In genomic region chr15:99294813-99295374, GRCm38 (mm10) we compare ENCODE assay signal across 8 mouse cellular contexts. TPM values are rescaled to one million over a fixed set of nuclear protein-coding genes. Genes with fewer than 3 reads are reported as not detected.
DNase-seq lines count a peak whose midpoint lies in the region; ATAC-seq and TF ChIP-seq lines count a peak whose summit lies in the region.

Gene Prpf40b (plus strand): TSS chr15:99295087.

- H3K27me3 ChIP-seq in embryonic facial prominence, embryonic 13.5 days, result no peaks in the 10 kb centered on the region
- H3K27me3 ChIP-seq in heart, adult 2 months (ENCODE audit: control insufficient read depth, insufficient read depth, low read length), result no peaks in the 10 kb centered on the region
- no peaks in the 10 kb centered on the region for H3K27me3 ChIP-seq in limb, embryonic 13.5 days
- H3K27me3 ChIP-seq in midbrain, embryonic 16.5 days (ENCODE audit: control insufficient read depth, insufficient read depth, low read depth, low read length), result no peaks in the 10 kb centered on the region

- peak within 1 kb of the TSS; percentile 79 for H3K9ac ChIP-seq in embryonic facial prominence, embryonic 13.5 days
- peak within 1 kb of the TSS; percentile 82 for H3K9ac ChIP-seq in heart, adult 2 months (ENCODE audit: low read depth, low read length)
- H3K9ac ChIP-seq in limb, embryonic 13.5 days, result peak within 1 kb of the TSS; percentile 78
- peak within 1 kb of the TSS; percentile 85 for H3K9ac ChIP-seq in midbrain, embryonic 16.5 days (ENCODE audit: low read depth, low read length)

- TF ChIP-seq POLR2A in heart, adult 2 months (IDR thresholded peaks at IDR 0.05; ENCODE audit: insufficient read depth, low read depth, low read length), result peak; percentile 36

- peak within 1 kb of the TSS; percentile 76 for H3K4me2 ChIP-seq in embryonic facial prominence, embryonic 13.5 days
- H3K4me2 ChIP-seq in limb, embryonic 13.5 days (replicated peaks), result peak within 1 kb of the TSS; percentile 75
- peak within 1 kb of the TSS; percentile 81 for H3K4me2 ChIP-seq in midbrain, embryonic 16.5 days (ENCODE audit: low read length)

- no peaks in the 10 kb centered on the region for H3K79me2 ChIP-seq in heart, adult 2 months (replicated peaks; ENCODE audit: control insufficient read depth, insufficient read depth, low read length)

- intact Hi-C loops in heart, adult 2 months (cut with DNase I), result loop anchor here (2.0 kb wide), 1 partner anchor 42 kb away; no protein-coding TSS in a partner anchor

- ATAC-seq in embryonic facial prominence, embryonic 13.5 days (ENCODE audit: insufficient number of reproducible peaks, insufficient read depth, low FRiP score, low TSS enrichment, low read depth), result peak; percentile 92
- peak; percentile 94 for ATAC-seq in limb, embryonic 13.5 days (ENCODE audit: low FRiP score, low read depth)
- ATAC-seq in midbrain, embryonic 16.5 days, result peak; percentile 96

- peaks cover 20% of the 10 kb centered on the region for H3K4me1 ChIP-seq in embryonic facial prominence, embryonic 13.5 days
- H3K4me1 ChIP-seq in heart, adult 2 months (ENCODE audit: control insufficient read depth, insufficient read depth, low read length), result no peaks in the 10 kb centered on the region; the same call in none of the 2 replicates
- H3K4me1 ChIP-seq in limb, embryonic 13.5 days, result peaks cover 23% of the 10 kb centered on the region
- H3K4me1 ChIP-seq in midbrain, embryonic 16.5 days (ENCODE audit: control insufficient read depth, insufficient read depth, low read length), result peaks cover 20% of the 10 kb centered on the region

- DNase-seq in 3134 (ENCODE audit: extremely low read depth, insufficient read length, low spot score), result peak; percentile 84
- DNase-seq in adrenal gland, postnatal 36 days, result peak; percentile 96 to 97
- DNase-seq in heart, adult 2 months, result peak; percentile 96 to 97
- DNase-seq in kidney, adult 8-10 months, result peak; percentile 93 to 94
- DNase-seq in spleen, postnatal 10 days (ENCODE audit: low spot score in 2 of 2), result peak; percentile 67 to 85

- peaks cover 3% of the 10 kb centered on the region; the same call in 1 of the 2 replicates for H3K36me3 ChIP-seq in embryonic facial prominence, embryonic 13.5 days
- no peaks in the 10 kb centered on the region for H3K36me3 ChIP-seq in heart, adult 2 months (ENCODE audit: control insufficient read depth, insufficient read depth, low read length)
- peaks cover 3% of the 10 kb centered on the region for H3K36me3 ChIP-seq in limb, embryonic 13.5 days
- H3K36me3 ChIP-seq in midbrain, embryonic 16.5 days (ENCODE audit: control insufficient read depth, insufficient read depth, low read length), result no peaks in the 10 kb centered on the region

- H3K27ac ChIP-seq in embryonic facial prominence, embryonic 13.5 days, result peak within 1 kb of the TSS; percentile 85
- peak within 1 kb of the TSS; percentile 75 for H3K27ac ChIP-seq in heart, adult 2 months
- H3K27ac ChIP-seq in limb, embryonic 13.5 days, result peak within 1 kb of the TSS; percentile 88
- H3K27ac ChIP-seq in midbrain, embryonic 16.5 days (ENCODE audit: low read length), result peak within 1 kb of the TSS; percentile 94

- 0% methylated on average over 45 of the region's 64 CpGs for WGBS in embryonic facial prominence, embryonic 13.5 days
- 2% methylated on average over 54 of the region's 64 CpGs for WGBS in heart, adult 2 months
- 2% methylated on average over 56 of the region's 64 CpGs for WGBS in limb, embryonic 13.5 days
- WGBS in midbrain, embryonic 16.5 days, result under 1% methylated on average over 50 of the region's 64 CpGs

- no peaks in the 10 kb centered on the region for H3K9me3 ChIP-seq in embryonic facial prominence, embryonic 13.5 days
- no peaks in the 10 kb centered on the region for H3K9me3 ChIP-seq in limb, embryonic 13.5 days
- no peaks in the 10 kb centered on the region for H3K9me3 ChIP-seq in midbrain, embryonic 16.5 days (replicated peaks; ENCODE audit: control insufficient read depth, low read length, poor library complexity, severe bottlenecking)

- TF ChIP-seq CTCF in heart, adult 2 months (IDR thresholded peaks at IDR 0.05), result peak; percentile 61

- TF ChIP-seq EP300 in heart, adult 2 months (IDR thresholded peaks at IDR 0.05; ENCODE audit: insufficient read depth, low read depth, low read length), result no peak

- H3K4me3 ChIP-seq in embryonic facial prominence, embryonic 13.5 days, result peak within 1 kb of the TSS; percentile 67
- H3K4me3 ChIP-seq in heart, adult 2 months, result peak within 1 kb of the TSS; percentile 65
- peak within 1 kb of the TSS; percentile 67 for H3K4me3 ChIP-seq in limb, embryonic 13.5 days
- peak within 1 kb of the TSS; percentile 82 for H3K4me3 ChIP-seq in midbrain, embryonic 16.5 days (ENCODE audit: low read depth, low read length)

RNA-seq across cellular contexts. Expression of gene Prpf40b, which starts in this region (rescaled TPM):
- 10 to 100 TPM; 38.0 to 49.6 TPM for total RNA-seq in adrenal gland, postnatal 36 days (2021)
- polyA plus RNA-seq in embryonic facial prominence, embryonic 13.5 days (2015; fragmentation: Nextera tagmentation; extraction: Ambion mirVana), result 82.4 and 83.6 TPM in 2 replicates
- 10 to 100 TPM; 18.9 to 23.4 TPM for total RNA-seq in heart, adult 2 months (2021)
- polyA plus RNA-seq in heart, adult 2 months (2012; rRNA removed), result 39.5 and 39.7 TPM in 2 replicates
- 77.6 and 80.3 TPM in 2 replicates for polyA plus RNA-seq in limb, embryonic 13.5 days (2015; fragmentation: Nextera tagmentation; extraction: Ambion mirVana)
- 122 and 130 TPM in 2 replicates for polyA plus RNA-seq in midbrain, embryonic 16.5 days (2015; fragmentation: Nextera tagmentation; extraction: Ambion mirVana)

Comparison
In these comparisons a context has a peak if more than half of its experiments do, and no peak if none do; other contexts are left out.
1. Peak in every context shown above with its lines: DNase-seq, ATAC-seq, H3K4me3 ChIP-seq and H3K27ac ChIP-seq.